Mouse (Mus musculus) lung, adult 10 weeks (tissue): Measurements from ENCODE around the gene Ncoa1. TPM values are rescaled to one million over a fixed set of nuclear protein-coding genes. Genes with fewer than 3 reads are reported as not detected.

Source experiments
- polyA plus RNA-seq: library from polyadenylated mRNA; stranded (reverse); fragments of 350-450 nt; fragmentation: Illumina TruSeq; extraction: RNeasy Lipid Tissue Mini Kit (QIAGEN cat#74804); gene quantifications from one replicate; pipeline ENCODE4 v1.2.3, GENCODE M21; 2014; ENCODE audit warnings: low read depth, low replicate concordance; ENCODE audit not compliant: insufficient read depth

Ncoa1 gene
- 7.8 TPM for polyA plus RNA-seq

GRCm38 (mm10) chr12:4476832-4477671 lies at the start of gene Ncoa1:
Gene Ncoa1 (minus strand): TSS chr12:4477182.

GRCm38 (mm10) chr12:4233572-4234508 lies 243.1 kb downstream of the Ncoa1 start, which contains the start of the genes Ptrhd1 and Cenpo:
Gene Ptrhd1 (plus strand): TSS chr12:4234027.
Gene Cenpo (minus strand): TSS chr12:4234294.

Other genes starting within 250 kb of the Ncoa1 start
- 2.7 TPM for gene Ptrhd1, start 243.2 kb downstream of the Ncoa1 start, polyA plus RNA-seq
- 4.4 TPM for gene Cenpo, start 242.9 kb downstream of the Ncoa1 start, polyA plus RNA-seq
- gene Itsn2, start 115.5 kb upstream of the Ncoa1 start, polyA plus RNA-seq, result 26.6 TPM
- not detected for gene Gm3625, start 115.7 kb upstream of the Ncoa1 start, polyA plus RNA-seq